Mouse (Mus musculus) right cerebral cortex, postnatal 14 days (tissue): ENCODE data around the gene Spg7.
A peak's percentile ranks its signal among the peaks of the same experiment; 100 is the strongest.
"Not testable (repeated sequence)": the region's sequence is repeated elsewhere in the genome, so short reads cannot be mapped to it uniquely, and the experiment has no call there.

ENCODE experiments used
- DNase-seq: peaks from one replicate; pipeline ENCODE4 v3.0.0; 2022

Spg7 gene

DNA sequence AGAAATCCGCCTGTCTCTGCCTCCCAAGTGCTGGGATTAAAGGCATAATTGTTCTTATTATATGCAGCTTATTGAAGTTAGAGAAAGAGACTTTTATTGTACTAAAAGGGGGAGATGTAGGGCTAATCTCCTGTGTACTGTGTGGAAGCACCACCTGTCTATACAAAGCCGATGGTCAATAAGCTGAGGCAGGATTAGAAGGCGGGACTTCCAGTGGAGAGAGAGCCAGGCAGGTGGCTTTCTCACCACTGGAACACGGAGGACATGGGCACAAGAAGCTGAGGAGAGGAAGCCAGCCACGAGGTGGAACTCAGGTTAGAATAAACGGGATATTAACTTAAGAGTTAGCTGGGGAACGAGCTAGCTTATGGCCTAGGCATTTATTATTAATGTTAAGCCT lies at the start of gene Spg7:
Spg7 (plus strand) TSS at position 222 of the 400 bp plus-strand sequence.
- DNase-seq: no peak

DNA sequence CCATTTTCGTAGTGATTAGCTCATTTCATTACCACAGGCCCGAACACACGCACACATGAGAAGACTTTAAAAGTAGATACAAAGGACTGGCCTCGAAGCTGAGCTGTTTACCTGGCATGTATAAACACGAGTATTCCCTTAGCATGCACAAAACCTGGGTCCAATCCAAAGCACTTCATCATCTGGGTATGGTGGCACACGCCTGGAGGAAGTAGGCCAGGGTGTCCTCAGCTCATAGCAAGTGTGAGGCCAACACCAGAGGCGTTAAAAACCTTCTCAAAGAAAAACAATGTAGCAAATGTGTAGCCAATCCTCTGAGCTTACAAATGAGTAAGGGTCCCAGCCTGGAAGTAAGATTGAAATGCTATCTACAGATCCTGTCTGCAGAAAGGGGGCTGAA lies 48.3 kb upstream of the Spg7 start:
- no peak for DNase-seq

- no peak for DNase-seq
These were observed 47.7 kb upstream of the Spg7 start for GRCm38 (mm10) chr8:123015074-123015473.

- no peak for DNase-seq
These were observed 45.6 kb upstream of the Spg7 start for GRCm38 (mm10) chr8:123017143-123017542.

DNA sequence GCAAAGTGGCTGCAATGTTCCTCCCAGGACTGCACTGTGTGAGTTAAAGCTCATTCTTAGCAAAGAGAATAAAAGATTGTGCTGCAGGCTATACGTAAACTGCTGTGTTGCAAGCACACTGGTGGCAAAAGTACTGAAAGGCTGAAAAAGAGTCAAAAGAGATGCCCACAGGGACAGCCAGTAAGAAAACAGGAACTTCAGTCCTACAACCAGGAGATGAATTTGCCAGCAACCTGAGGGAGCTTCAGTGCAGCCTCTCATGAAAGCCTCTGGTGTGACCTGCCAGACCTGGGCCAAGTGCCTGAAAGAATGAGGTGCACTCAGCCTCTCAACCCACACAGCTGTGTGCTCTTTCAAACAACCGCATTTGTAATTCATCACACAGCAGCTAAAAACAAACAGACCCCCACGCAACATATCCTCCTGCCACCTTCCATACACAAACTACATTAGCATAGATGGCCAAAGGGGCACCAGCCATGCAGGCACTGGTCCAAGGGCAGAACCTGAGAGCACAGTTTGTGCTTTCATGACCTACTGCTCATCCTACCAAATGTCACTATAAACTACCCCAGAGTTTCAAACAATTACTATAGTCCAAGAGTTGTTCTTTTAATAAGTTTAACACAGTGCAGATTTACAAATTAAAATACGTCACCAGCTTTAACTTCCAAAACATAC lies 44.1 kb upstream of the Spg7 start:
- DNase-seq: no peak

- DNase-seq: no peak
These were observed 42.7 kb upstream of the Spg7 start for GRCm38 (mm10) chr8:123020084-123020483.

- no peak for DNase-seq
These were observed 41.9 kb upstream of the Spg7 start for GRCm38 (mm10) chr8:123020859-123021258.

DNA sequence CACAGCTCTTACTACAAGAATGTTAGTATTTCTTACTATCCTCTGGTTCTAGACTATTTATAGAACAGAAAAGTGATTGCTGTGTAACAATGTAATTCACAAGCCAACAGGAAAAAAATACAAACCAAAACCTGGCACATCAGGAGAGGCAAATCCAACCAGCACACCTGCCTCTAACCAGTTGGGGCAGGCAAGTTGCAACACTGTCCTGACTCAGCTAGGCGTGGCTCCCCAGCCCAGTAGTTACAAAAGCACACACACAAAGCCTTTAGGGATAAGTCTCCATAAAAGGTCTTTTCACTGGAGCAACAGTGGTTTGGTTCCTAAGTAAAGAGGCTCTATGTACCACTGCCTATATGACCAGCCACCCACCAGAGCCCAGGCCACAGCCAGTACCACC lies 41.5 kb upstream of the Spg7 start:
- no peak for DNase-seq

DNA sequence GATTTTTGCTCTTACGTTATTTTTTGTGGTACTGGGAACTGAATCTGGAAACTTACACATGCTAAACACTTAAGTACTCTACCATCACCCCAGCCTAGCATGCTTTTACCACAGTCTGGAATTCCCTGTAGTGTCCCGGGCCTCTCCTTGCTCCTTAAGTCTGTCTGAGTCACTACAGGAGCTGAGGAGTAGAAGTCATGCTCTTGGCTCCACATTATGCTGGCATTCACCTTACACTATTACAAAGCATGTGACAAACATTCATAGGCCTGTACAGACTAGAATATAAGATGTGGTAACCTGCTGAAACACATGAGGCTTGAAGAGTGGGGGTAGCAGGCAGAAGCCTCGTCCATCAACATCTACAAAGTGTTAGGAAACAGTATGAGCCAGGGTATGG lies 40.0 kb upstream of the Spg7 start:
- DNase-seq: no peak

DNA sequence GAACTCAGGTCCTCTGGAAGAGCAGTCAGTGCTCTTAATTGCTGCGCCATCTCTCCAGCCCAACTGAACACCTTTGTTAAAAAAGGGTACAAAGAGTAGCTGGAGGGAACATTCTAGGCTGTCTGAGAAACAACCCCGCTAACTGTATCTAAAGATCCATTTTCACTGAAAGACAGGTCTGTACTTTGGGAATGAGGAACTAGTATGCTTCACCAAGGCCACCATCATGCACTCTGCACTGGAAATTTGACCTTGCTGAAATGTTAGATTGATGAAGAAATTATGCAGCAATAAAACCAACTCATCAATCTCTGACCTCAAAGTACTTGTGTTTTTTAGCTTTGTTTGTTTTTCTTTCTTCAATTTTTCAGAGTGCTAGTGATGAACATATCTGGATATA lies 38.5 kb upstream of the Spg7 start:
- no peak for DNase-seq

DNA sequence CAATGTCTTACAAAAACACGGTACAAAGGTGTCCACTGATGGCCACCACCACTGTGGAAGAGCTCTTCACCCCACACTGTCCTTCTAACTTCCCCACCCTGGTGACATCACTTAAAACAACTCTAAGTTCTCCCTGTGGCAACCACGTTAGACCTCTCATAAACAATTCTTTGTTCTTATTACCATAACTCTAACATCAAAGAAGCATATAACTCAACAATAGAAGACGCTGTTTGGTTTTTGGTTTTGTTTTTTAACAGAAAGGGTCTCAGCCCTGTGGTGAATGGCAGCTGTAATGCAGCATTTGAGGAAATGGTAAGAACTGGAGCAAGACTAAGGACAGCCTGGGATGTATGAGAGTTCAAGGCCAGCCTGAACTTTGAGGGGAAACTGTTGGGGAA lies 36.8 kb upstream of the Spg7 start:
- no peak for DNase-seq

GRCm38 (mm10) chr8:123027786-123028185 lies 35.0 kb upstream of the Spg7 start:
- DNase-seq: no peak

GRCm38 (mm10) chr8:123030091-123030490 lies 32.7 kb upstream of the Spg7 start:
- DNase-seq: not testable (repeated sequence)

- DNase-seq: no peak
These were observed 31.3 kb upstream of the Spg7 start for GRCm38 (mm10) chr8:123031321-123031978.

- no peak for DNase-seq
These were observed 30.0 kb upstream of the Spg7 start for GRCm38 (mm10) chr8:123032730-123033129.

DNA sequence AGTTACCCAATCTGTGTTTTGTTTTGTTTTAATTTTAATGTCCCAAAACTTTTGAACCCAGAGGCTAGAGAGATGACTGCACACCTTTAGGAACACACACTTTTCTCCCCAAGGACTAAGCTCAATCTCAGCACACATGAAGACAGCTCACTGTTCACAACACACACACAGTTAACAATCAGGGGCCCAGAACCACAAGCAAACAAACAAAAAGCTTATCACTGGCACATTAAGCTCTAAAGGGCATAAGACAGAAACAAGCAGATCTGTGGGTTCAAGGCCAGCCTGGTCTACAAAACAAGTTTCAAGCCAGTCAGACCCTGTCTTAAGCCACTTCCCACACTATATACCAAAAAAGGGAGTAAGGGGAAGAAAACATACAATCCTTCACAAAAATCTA lies 29.3 kb upstream of the Spg7 start:
- DNase-seq: no peak

- no peak for DNase-seq
These were observed 28.6 kb upstream of the Spg7 start for GRCm38 (mm10) chr8:123034171-123034570.

GRCm38 (mm10) chr8:123036956-123037355 lies 25.8 kb upstream of the Spg7 start:
- DNase-seq: no peak

- DNase-seq: no peak
These were observed 25.3 kb upstream of the Spg7 start for GRCm38 (mm10) chr8:123037487-123037886.

- no peak for DNase-seq
These were observed 24.4 kb upstream of the Spg7 start for GRCm38 (mm10) chr8:123038351-123038750.

- no peak for DNase-seq
These were observed 23.2 kb upstream of the Spg7 start for GRCm38 (mm10) chr8:123039376-123040109.

DNA sequence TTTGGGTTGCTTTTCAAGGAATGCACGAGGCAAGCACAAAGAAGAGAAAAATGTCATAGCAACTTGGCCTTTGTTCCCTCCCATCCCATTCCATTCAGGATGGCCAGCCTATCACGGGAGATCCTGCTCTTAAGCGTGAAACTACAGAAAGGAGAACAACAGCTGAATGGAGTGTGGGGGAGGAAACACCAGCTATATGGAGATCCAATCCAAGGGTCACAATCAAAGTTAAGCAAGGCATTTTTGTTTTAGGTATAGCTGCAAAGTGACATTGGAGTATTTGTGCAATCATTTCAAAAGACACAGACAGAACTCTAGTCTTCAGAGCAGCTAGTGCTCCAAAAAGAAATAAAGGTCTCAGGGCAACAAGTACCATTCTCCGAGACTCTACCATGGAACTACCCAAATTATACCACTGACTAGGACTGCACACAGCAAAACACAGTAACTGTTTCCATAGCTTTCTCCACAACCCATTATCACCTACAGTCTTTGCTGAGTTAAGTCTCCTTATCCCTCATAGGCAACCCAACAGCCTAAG lies 22.6 kb upstream of the Spg7 start:
- no peak for DNase-seq

- peak; percentile 51 for DNase-seq
These were observed 21.6 kb upstream of the Spg7 start for GRCm38 (mm10) chr8:123041008-123041773.
